Mouse (Mus musculus) regulatory T cell (primary cell): ENCODE measurements around the gene Ifitm1.
"Not testable (repeated sequence)": the region's sequence is repeated elsewhere in the genome, so short reads cannot be mapped to it uniquely, and the experiment has no call there.

ENCODE experiments used
- in situ Hi-C: fragments of 300-600 bp; cut with MboI, MseI; formaldehyde crosslinking; loops from one replicate; pipeline ENCODE4 v1.15.1; 2025; ENCODE audit warnings: high pct_unique_total_duplicates

The Ifitm1 gene

GRCm38 (mm10) chr7:140974940-140975339 lies 7.9 kb downstream of the Ifitm1 start:
- in situ Hi-C loops = no loop called here

- in situ Hi-C loops = no loop called here
These were observed 8.4 kb downstream of the Ifitm1 start for GRCm38 (mm10) chr7:140975465-140975864.

- in situ Hi-C loops = not testable (repeated sequence)
These were observed 9.7 kb downstream of the Ifitm1 start for GRCm38 (mm10) chr7:140976720-140977119.

- in situ Hi-C loops = no loop called here
These were observed 14.7 kb downstream of the Ifitm1 start for GRCm38 (mm10) chr7:140981704-140982103.

GRCm38 (mm10) chr7:140982971-140983370 lies 15.9 kb downstream of the Ifitm1 start:
- in situ Hi-C loops = no loop called here

- in situ Hi-C loops = no loop called here
These were observed 20.4 kb downstream of the Ifitm1 start for GRCm38 (mm10) chr7:140987182-140988138.

- in situ Hi-C loops = no loop called here
These were observed 22.0 kb downstream of the Ifitm1 start for GRCm38 (mm10) chr7:140989022-140989421.

- in situ Hi-C loops = no loop called here
These were observed 23.2 kb downstream of the Ifitm1 start for GRCm38 (mm10) chr7:140990185-140990584.

GRCm38 (mm10) chr7:140990622-140991021 lies 23.6 kb downstream of the Ifitm1 start:
- in situ Hi-C loops = no loop called here

- in situ Hi-C loops = no loop called here
These were observed 24.2 kb downstream of the Ifitm1 start for GRCm38 (mm10) chr7:140991117-140991689.

GRCm38 (mm10) chr7:140997817-140998216 lies 30.8 kb downstream of the Ifitm1 start:
- in situ Hi-C loops = no loop called here

GRCm38 (mm10) chr7:140998853-140999700 lies 32.1 kb downstream of the Ifitm1 start:
- in situ Hi-C loops = no loop called here

GRCm38 (mm10) chr7:141000881-141001708 lies 34.1 kb downstream of the Ifitm1 start:
- in situ Hi-C loops = no loop called here

- in situ Hi-C loops = no loop called here
These were observed 36.4 kb downstream of the Ifitm1 start for GRCm38 (mm10) chr7:141003248-141004010.

- in situ Hi-C loops = no loop called here
These were observed 39.4 kb downstream of the Ifitm1 start for GRCm38 (mm10) chr7:141006446-141006845.

- in situ Hi-C loops = no loop called here
These were observed 39.9 kb downstream of the Ifitm1 start for GRCm38 (mm10) chr7:141006914-141007313.

GRCm38 (mm10) chr7:141008312-141008761 lies 41.3 kb downstream of the Ifitm1 start:
- in situ Hi-C loops = no loop called here

GRCm38 (mm10) chr7:141008938-141009660 lies 42.1 kb downstream of the Ifitm1 start:
- in situ Hi-C loops = no loop called here

GRCm38 (mm10) chr7:141009665-141010064 lies 42.6 kb downstream of the Ifitm1 start:
- in situ Hi-C loops = loop anchor here (5.0 kb wide), 1 partner anchor 38 kb away; no protein-coding TSS in a partner anchor
